Comparison of ENCODE assay signal across 8 mouse cellular contexts in the genomic region with DNA sequence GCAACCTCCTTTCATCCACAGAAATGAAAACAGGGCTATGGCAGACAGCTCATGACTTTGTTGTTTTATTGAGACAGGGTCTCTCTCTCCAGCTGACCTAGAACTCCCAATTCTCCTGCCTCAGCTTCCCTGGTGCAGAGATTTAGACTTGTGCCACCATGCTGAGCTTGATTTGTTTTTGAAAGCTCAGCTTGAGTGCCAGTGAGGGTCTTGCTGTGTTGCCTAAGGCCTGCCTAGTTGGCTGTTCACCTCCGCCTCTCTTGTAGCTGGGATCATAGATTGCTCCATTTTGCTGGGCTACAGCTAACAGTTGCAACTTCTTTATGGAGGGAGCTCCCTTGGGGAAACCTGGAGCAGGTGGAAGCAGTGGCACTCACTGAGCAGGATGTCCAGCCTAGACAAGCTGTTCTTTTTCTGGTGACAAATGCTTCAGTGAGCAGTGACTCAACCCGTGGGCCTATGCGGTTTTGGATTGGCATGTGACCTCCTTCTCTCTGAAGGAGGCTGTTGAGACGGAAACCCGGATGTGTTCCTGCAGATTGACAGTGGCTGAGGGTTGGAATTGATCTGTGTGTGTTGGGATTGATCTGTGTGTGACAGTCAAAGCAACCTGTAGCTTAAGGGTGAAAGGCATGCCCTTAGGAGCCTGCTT.
DNase-seq lines count a peak whose midpoint lies in the region; ATAC-seq lines count a peak whose summit lies in the region.

No protein-coding gene starts in this region.

- DNase-seq in lung, postnatal 36 days, result peak; percentile 21
- no peak for DNase-seq in lung, postnatal 25 days (ENCODE audit: low spot score)
- peak; percentile 25 for DNase-seq in c-Kit-positive CD71-negative TER-119-negative erythroid progenitor cells, embryonic 14.5 days (ENCODE audit: low read depth)
- DNase-seq in midbrain, embryonic 11.5 days (ENCODE audit: low spot score, missing footprints), result peak; percentile 90
- no peak for DNase-seq in kidney, adult 8-10 months
- no peak for DNase-seq in left cerebral cortex, postnatal 4 days
- DNase-seq in heart, embryonic 10.5 days (ENCODE audit: low spot score), result no peak

- intact Hi-C loops in left cerebral cortex, postnatal 4 days (cut with DNase I), result no loop called here

- WGBS in embryonic facial prominence, embryonic 13.5 days, result 37% methylated on average over 5 of the region's 5 CpGs
- WGBS in midbrain, embryonic 11.5 days, result 26% methylated on average over 5 of the region's 5 CpGs
- WGBS in heart, embryonic 10.5 days, result 32% methylated on average over 5 of the region's 5 CpGs

- ATAC-seq in embryonic facial prominence, embryonic 13.5 days (ENCODE audit: insufficient number of reproducible peaks, insufficient read depth, low FRiP score, low TSS enrichment, low read depth), result no peak
- no peak for ATAC-seq in midbrain, embryonic 11.5 days (ENCODE audit: low FRiP score)

- H3K27ac ChIP-seq in embryonic facial prominence, embryonic 13.5 days, result no peak overlapping the region
- peak overlapping the region; percentile 73 for H3K27ac ChIP-seq in midbrain, embryonic 11.5 days (ENCODE audit: low read depth, low read length)
- no peak overlapping the region for H3K27ac ChIP-seq in heart, embryonic 10.5 days

- H3K36me3 ChIP-seq in embryonic facial prominence, embryonic 13.5 days, result no peaks in the 10 kb centered on the region
- H3K36me3 ChIP-seq in midbrain, embryonic 11.5 days (ENCODE audit: control insufficient read depth, insufficient read depth, low read length), result no peaks in the 10 kb centered on the region
- H3K36me3 ChIP-seq in heart, embryonic 10.5 days, result no peaks in the 10 kb centered on the region

- H3K4me3 ChIP-seq in embryonic facial prominence, embryonic 13.5 days, result no peak overlapping the region
- no peak overlapping the region for H3K4me3 ChIP-seq in midbrain, embryonic 11.5 days (ENCODE audit: low read depth, low read length)
- H3K4me3 ChIP-seq in heart, embryonic 10.5 days, result no peak overlapping the region

- H3K9me3 ChIP-seq in embryonic facial prominence, embryonic 13.5 days, result no peaks in the 10 kb centered on the region
- no peaks in the 10 kb centered on the region for H3K9me3 ChIP-seq in midbrain, embryonic 11.5 days (ENCODE audit: control insufficient read depth, low read length)
- 0 out of 2 replicates have a peak, but pooled peaks cover 4% of the 10 kb centered on the region for H3K9me3 ChIP-seq in heart, embryonic 10.5 days

- H3K9ac ChIP-seq in embryonic facial prominence, embryonic 13.5 days, result no peak overlapping the region
- peak overlapping the region; percentile 11; the same call in 1 of the 2 replicates for H3K9ac ChIP-seq in midbrain, embryonic 11.5 days (ENCODE audit: low read length)

- peaks cover 8% of the 10 kb centered on the region; the same call in 1 of the 2 replicates for H3K27me3 ChIP-seq in embryonic facial prominence, embryonic 13.5 days
- no peaks in the 10 kb centered on the region for H3K27me3 ChIP-seq in midbrain, embryonic 11.5 days (ENCODE audit: control insufficient read depth, insufficient read depth, low read length)
- no peaks in the 10 kb centered on the region for H3K27me3 ChIP-seq in heart, embryonic 10.5 days (ENCODE audit: insufficient read depth, poor library complexity, severe bottlenecking)

- peak overlapping the region; percentile 94 for H3K4me2 ChIP-seq in embryonic facial prominence, embryonic 13.5 days
- H3K4me2 ChIP-seq in midbrain, embryonic 11.5 days, result no peak overlapping the region; the same call in 1 of the 2 replicates

- 0 out of 2 replicates have a peak, but pooled peaks cover 7% of the 10 kb centered on the region for H3K4me1 ChIP-seq in embryonic facial prominence, embryonic 13.5 days
- peaks cover 14% of the 10 kb centered on the region for H3K4me1 ChIP-seq in midbrain, embryonic 11.5 days (ENCODE audit: control insufficient read depth, insufficient read depth, low read length)
- no peaks in the 10 kb centered on the region; the same call in 1 of the 2 replicates for H3K4me1 ChIP-seq in heart, embryonic 10.5 days

Comparison
In these comparisons a context has a peak if more than half of its experiments do, and no peak if none do; other contexts are left out.
1. DNase-seq: peak in lung, postnatal 36 days (single experiment), c-Kit-positive CD71-negative TER-119-negative erythroid progenitor cells, embryonic 14.5 days (single experiment) and midbrain, embryonic 11.5 days (single experiment); none in lung, postnatal 25 days (single experiment), kidney, adult 8-10 months (0 of 2), left cerebral cortex, postnatal 4 days (single experiment) and heart, embryonic 10.5 days (single experiment).